26 mouse cellular contexts compared by ENCODE assay signal in the genomic region with DNA sequence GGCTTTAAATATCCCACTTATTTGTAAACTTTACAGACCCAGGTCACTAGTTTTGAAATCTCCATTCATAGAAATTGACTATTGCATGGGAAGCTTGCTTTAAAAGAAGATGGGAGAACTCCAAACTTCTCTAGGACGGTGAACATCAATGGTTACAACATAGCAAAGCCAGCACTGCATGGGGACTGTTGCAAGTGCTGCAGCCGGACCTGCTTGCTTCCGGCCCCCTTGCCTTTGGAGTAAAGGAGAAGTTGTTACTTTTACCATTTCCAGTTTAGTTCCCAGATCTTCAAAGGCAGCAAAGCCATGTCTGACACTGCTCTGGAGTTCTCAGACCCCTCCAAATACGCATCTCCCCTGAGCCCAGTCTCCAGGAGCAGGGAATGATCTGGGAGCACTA.
DNase-seq lines count a peak whose midpoint lies in the region; ATAC-seq lines count a peak whose summit lies in the region.
"Had no signal": no experiment of that assay in that cellular context is flagged by ENCODE, and none has a peak within 500 bp of the region (broad histone marks: within the 10 kb centered on the region; RNA-seq: fewer than 3 reads in every experiment).

No protein-coding gene starts in this region.

- no peak for ATAC-seq in hindbrain, embryonic 13.5 days (ENCODE audit: low FRiP score)
- no peak for ATAC-seq in hindbrain, embryonic 11.5 days (ENCODE audit: low FRiP score)
- ATAC-seq in common myeloid progenitor, adult 5-6 weeks (replicated peaks; ENCODE audit: low read depth, poor library complexity, severe bottlenecking) = peak; percentile 75
- no peak for ATAC-seq in hindbrain, embryonic 14.5 days (ENCODE audit: low FRiP score)
- ATAC-seq in megakaryocyte progenitor cell, adult 5-6 weeks (replicated peaks; ENCODE audit: poor library complexity) = peak; percentile 85
- no peak for ATAC-seq in forebrain, embryonic 13.5 days
- ATAC-seq: forebrain, embryonic 15.5 days; inflammation-experienced regulatory T-cells, adult 6 months; lung, postnatal 0 days; Patski had no signal

- no peaks in the 10 kb centered on the region for H3K9me3 ChIP-seq in hindbrain, embryonic 13.5 days
- no peaks in the 10 kb centered on the region for H3K9me3 ChIP-seq in hindbrain, embryonic 11.5 days (ENCODE audit: control insufficient read depth, low read length)
- H3K9me3 ChIP-seq in hindbrain, embryonic 14.5 days (ENCODE audit: control insufficient read depth, low read length) = no peaks in the 10 kb centered on the region
- no peaks in the 10 kb centered on the region for H3K9me3 ChIP-seq in embryonic facial prominence, embryonic 10.5 days
- no peaks in the 10 kb centered on the region for H3K9me3 ChIP-seq in forebrain, embryonic 13.5 days (replicated peaks)
- H3K9me3 ChIP-seq: embryonic facial prominence, embryonic 15.5 days; forebrain, embryonic 15.5 days; G1E; heart, embryonic 12.5 days; liver, embryonic 15.5 days had no signal

- no peaks in the 10 kb centered on the region for H3K36me3 ChIP-seq in hindbrain, embryonic 13.5 days
- H3K36me3 ChIP-seq in hindbrain, embryonic 11.5 days (ENCODE audit: control insufficient read depth, insufficient read depth, low read length) = no peaks in the 10 kb centered on the region
- no peaks in the 10 kb centered on the region for H3K36me3 ChIP-seq in hindbrain, embryonic 14.5 days (replicated peaks; ENCODE audit: control insufficient read depth, insufficient read depth)
- H3K36me3 ChIP-seq in embryonic facial prominence, embryonic 10.5 days (replicated peaks) = no peaks in the 10 kb centered on the region
- H3K36me3 ChIP-seq in forebrain, embryonic 13.5 days (ENCODE audit: poor library complexity, severe bottlenecking) = no peaks in the 10 kb centered on the region
- H3K36me3 ChIP-seq: embryonic facial prominence, embryonic 15.5 days; forebrain, embryonic 15.5 days; heart, embryonic 12.5 days; liver, embryonic 15.5 days had no signal

- no peak overlapping the region for H3K4me3 ChIP-seq in hindbrain, embryonic 13.5 days
- H3K4me3 ChIP-seq in hindbrain, embryonic 11.5 days (ENCODE audit: low read depth, low read length) = no peak overlapping the region
- no peak overlapping the region for H3K4me3 ChIP-seq in hindbrain, embryonic 14.5 days (replicated peaks; ENCODE audit: low read length)
- no peak overlapping the region for H3K4me3 ChIP-seq in embryonic facial prominence, embryonic 10.5 days
- H3K4me3 ChIP-seq in forebrain, embryonic 13.5 days = no peak overlapping the region
- H3K4me3 ChIP-seq: embryonic facial prominence, embryonic 15.5 days; forebrain, embryonic 15.5 days; heart, embryonic 12.5 days; layer of hippocampus, adult 2 months; liver, embryonic 15.5 days had no signal

- peaks cover 4% of the 10 kb centered on the region; the same call in 1 of the 2 replicates for H3K27me3 ChIP-seq in hindbrain, embryonic 13.5 days
- H3K27me3 ChIP-seq in hindbrain, embryonic 11.5 days (ENCODE audit: control insufficient read depth, insufficient read depth, low read length) = no peaks in the 10 kb centered on the region
- H3K27me3 ChIP-seq in hindbrain, embryonic 14.5 days (ENCODE audit: control insufficient read depth, insufficient read depth, low read length) = no peaks in the 10 kb centered on the region
- peaks cover 45% of the 10 kb centered on the region for H3K27me3 ChIP-seq in embryonic facial prominence, embryonic 10.5 days (replicated peaks; ENCODE audit: low read depth, poor library complexity, severe bottlenecking)
- peaks cover 32% of the 10 kb centered on the region for H3K27me3 ChIP-seq in forebrain, embryonic 13.5 days
- H3K27me3 ChIP-seq: CH12.LX, Patski had no signal

- H3K4me2 ChIP-seq in hindbrain, embryonic 13.5 days = no peak overlapping the region
- H3K4me2 ChIP-seq in hindbrain, embryonic 11.5 days (replicated peaks; ENCODE audit: low read depth, low read length) = no peak overlapping the region
- H3K4me2 ChIP-seq in hindbrain, embryonic 14.5 days (replicated peaks) = no peak overlapping the region
- no peak overlapping the region for H3K4me2 ChIP-seq in forebrain, embryonic 13.5 days
- H3K4me2 ChIP-seq: embryonic facial prominence, embryonic 15.5 days; forebrain, embryonic 15.5 days; heart, embryonic 12.5 days; liver, embryonic 15.5 days had no signal

- H3K27ac ChIP-seq in hindbrain, embryonic 13.5 days = peak overlapping the region; percentile 49
- H3K27ac ChIP-seq in hindbrain, embryonic 11.5 days (ENCODE audit: low read depth, low read length) = no peak overlapping the region
- 0 out of 2 replicates have a peak overlapping the region, but pooled peaks have one; percentile 0 for H3K27ac ChIP-seq in hindbrain, embryonic 14.5 days
- no peak overlapping the region for H3K27ac ChIP-seq in embryonic facial prominence, embryonic 10.5 days (replicated peaks)
- H3K27ac ChIP-seq in forebrain, embryonic 13.5 days = no peak overlapping the region
- H3K27ac ChIP-seq: embryonic facial prominence, embryonic 15.5 days; forebrain, embryonic 15.5 days; layer of hippocampus, adult 2 months; liver, embryonic 15.5 days; macrophage; stomach, postnatal 0 days had no signal

- 63% methylated on average over 4 of the region's 4 CpGs for WGBS in hindbrain, embryonic 13.5 days
- WGBS in hindbrain, embryonic 11.5 days = 72% methylated on average over 4 of the region's 4 CpGs
- WGBS in hindbrain, embryonic 14.5 days = 66% methylated on average over 4 of the region's 4 CpGs
- 63% methylated on average over 4 of the region's 4 CpGs for WGBS in embryonic facial prominence, embryonic 10.5 days
- WGBS in forebrain, embryonic 13.5 days = 66% methylated on average over 4 of the region's 4 CpGs

- no peak overlapping the region for H3K9ac ChIP-seq in hindbrain, embryonic 13.5 days
- no peak overlapping the region for H3K9ac ChIP-seq in hindbrain, embryonic 11.5 days (ENCODE audit: low read depth, low read length)
- no peak overlapping the region for H3K9ac ChIP-seq in hindbrain, embryonic 14.5 days
- no peak overlapping the region for H3K9ac ChIP-seq in forebrain, embryonic 13.5 days
- H3K9ac ChIP-seq: embryonic facial prominence, embryonic 15.5 days; forebrain, embryonic 15.5 days; heart, embryonic 12.5 days; liver, embryonic 15.5 days had no signal

- peaks cover 65% of the 10 kb centered on the region for H3K4me1 ChIP-seq in hindbrain, embryonic 13.5 days (replicated peaks)
- H3K4me1 ChIP-seq in hindbrain, embryonic 11.5 days (replicated peaks; ENCODE audit: control insufficient read depth, insufficient read depth, low read length) = peaks cover 4% of the 10 kb centered on the region; the same call in 1 of the 2 replicates
- H3K4me1 ChIP-seq in hindbrain, embryonic 14.5 days (replicated peaks; ENCODE audit: control insufficient read depth, insufficient read depth, low read length) = peaks cover 49% of the 10 kb centered on the region
- H3K4me1 ChIP-seq in embryonic facial prominence, embryonic 10.5 days = peaks cover 24% of the 10 kb centered on the region
- peaks cover 44% of the 10 kb centered on the region for H3K4me1 ChIP-seq in forebrain, embryonic 13.5 days

- DNase-seq in hindbrain, embryonic 11.5 days (ENCODE audit: low spot score) = no peak
- DNase-seq in hindbrain, embryonic 14.5 days (ENCODE audit: low spot score) = no peak
- DNase-seq in embryonic facial prominence, embryonic 10.5 days (ENCODE audit: low spot score) = no peak
- no peak for DNase-seq in kidney, postnatal 10 days
- DNase-seq: B cell, adult 2 months; heart, adult 18-20 months; heart, postnatal 10 days; kidney, adult 2 months; kidney, postnatal 14 days; right cerebral cortex, postnatal 14 days had no signal

Comparison
In these comparisons a context has a peak if more than half of its experiments do, and no peak if none do; other contexts are left out.
1. H3K27ac ChIP-seq: peak in hindbrain, embryonic 13.5 days (single experiment) and hindbrain, embryonic 14.5 days (single experiment); none in hindbrain, embryonic 11.5 days (single experiment), embryonic facial prominence, embryonic 10.5 days (single experiment) and forebrain, embryonic 13.5 days (single experiment).
2. ATAC-seq: peak in common myeloid progenitor, adult 5-6 weeks (single experiment) and megakaryocyte progenitor cell, adult 5-6 weeks (single experiment); none in hindbrain, embryonic 13.5 days (single experiment), hindbrain, embryonic 11.5 days (single experiment), hindbrain, embryonic 14.5 days (single experiment) and forebrain, embryonic 13.5 days (single experiment).